Mouse (Mus musculus): ENCODE results near the gene Aqp5.

Aqp5 gene

DNA sequence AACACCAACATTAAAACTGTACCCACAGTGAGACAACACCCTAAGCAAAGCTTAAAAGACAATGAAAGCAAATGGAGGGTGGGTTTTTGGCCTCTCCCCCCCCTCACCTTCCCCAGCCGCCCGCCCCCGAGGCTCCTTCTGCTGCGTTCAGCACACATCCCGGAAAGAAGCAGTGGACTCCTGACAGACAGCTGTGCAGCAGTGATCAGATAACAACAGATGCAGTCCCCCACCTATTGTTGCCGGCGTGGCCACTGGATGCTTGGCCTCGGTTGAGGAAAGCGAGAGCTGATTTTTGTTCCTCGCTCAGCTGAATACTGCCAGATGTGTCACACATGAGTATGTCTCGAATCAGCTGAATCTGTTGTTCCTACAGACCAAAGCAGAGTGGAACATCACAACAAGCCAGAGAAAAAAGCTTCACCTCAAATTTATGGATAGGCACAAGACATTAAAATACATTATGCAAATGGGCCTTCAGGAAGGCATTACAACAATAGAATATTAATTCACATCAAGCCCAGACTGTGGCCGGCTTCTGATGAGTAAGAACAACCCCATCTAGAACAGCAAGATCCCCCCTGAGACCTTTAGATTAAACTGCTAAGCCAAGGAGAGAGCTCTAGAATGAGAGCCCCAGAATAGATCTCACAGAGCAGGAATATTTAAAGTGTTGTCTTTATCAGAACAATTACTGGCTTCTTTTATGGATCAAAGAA lies 47.0 kb downstream of the Aqp5 start:
- no peak for DNase-seq (ENCODE audit: low spot score in 2 of 2)

DNA sequence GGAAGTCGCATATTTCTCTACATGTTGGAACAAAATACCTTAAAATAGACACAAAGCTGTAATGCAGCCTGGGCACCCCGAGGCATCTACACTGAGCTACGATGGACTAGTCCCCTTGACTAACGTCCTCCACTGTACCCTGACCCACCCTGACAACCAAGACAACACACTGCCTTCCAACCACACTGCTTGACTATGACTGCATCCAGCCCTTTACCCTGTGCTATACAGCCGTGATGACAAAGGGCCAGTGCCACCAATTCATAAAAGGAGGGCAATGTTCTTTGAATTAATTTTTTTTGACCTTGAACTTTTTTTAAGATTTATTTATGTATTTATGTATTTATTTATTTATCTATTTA lies 47.5 kb downstream of the Aqp5 start:
- DNase-seq (ENCODE audit: low spot score in 2 of 2), result no peak

DNA sequence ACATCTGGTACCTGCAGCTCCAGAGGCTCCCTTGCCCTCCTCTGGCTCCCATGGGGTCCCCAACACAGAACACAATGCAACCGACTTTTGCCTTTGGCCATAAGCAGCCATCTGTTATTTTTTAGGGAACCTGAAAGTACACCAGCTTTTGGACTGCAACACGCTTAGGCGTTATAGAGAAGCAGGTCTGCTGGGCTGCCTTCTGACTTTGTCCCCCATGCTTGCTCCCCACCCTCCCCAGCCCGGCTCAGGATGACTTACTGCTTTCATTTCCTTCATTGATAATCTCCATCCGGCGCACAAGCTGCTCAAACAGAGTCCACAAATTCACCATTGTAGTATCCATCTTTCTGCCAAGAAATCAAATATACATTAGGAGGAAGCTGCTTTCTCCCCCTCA lies 52.0 kb downstream of the Aqp5 start:
- no peak for DNase-seq (ENCODE audit: low spot score in 2 of 2)

DNA sequence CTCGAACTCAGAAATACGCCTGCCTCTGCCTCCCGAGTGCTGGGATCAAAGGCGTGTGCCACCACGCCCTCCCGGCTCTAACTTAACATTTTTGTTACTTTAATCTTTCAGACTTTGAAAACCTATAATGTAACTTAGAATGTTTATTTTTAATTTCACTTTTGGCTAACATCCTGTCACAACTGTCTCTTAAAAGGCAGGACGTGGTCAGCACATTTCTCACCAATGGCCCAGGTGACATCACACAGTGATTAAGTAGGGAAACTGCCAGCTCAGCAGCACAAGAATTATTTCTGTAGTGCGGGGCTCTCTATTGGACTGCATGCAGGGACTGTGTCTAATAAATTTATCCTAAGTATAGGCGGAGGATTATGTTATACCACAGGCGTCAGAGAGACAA lies 53.2 kb downstream of the Aqp5 start:
- DNase-seq (ENCODE audit: low spot score in 2 of 2), result no peak
